Mouse (Mus musculus): Measurements from ENCODE around the gene Ntsr1.

DNA sequence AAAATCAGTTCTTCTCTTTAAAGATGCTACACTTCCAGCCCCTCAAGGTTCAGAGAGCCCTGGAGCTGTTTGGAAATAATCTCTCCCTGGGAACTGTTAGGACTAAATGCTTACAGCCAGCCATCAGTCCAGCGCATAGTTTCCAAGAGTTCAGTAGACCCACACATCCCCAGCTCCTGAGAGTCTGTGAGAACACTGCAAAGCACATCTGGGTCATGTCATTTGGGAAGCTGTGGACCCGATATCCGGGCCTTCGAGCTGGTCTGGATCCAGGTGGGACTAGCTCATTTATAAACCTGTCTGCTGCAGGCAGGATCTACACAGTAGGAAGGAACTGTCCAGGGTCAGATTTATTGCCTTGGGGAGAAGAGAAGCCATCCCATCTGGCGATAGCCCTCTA, 11.1 kb downstream of the Ntsr1 start:
- TF ChIP-seq POLR2A (IDR thresholded peaks at IDR 0.05; ENCODE audit: borderline replicate concordance, extremely low read depth, insufficient read depth, insufficient read length, poor library complexity, severe bottlenecking) (no peak), CTCF (IDR thresholded peaks at IDR 0.05; ENCODE audit: borderline replicate concordance, extremely low read depth, insufficient read depth, insufficient read length) (no peak)

Measured in brain, embryonic 14.5 days (tissue).